Mouse (Mus musculus): Measurements from ENCODE around the gene Stum.
A peak's percentile ranks its signal among the peaks of the same experiment; 100 is the strongest.

- TF ChIP-seq POLR2A (IDR thresholded peaks at IDR 0.05; ENCODE audit: borderline replicate concordance, extremely low read depth, low read depth, low read length) (peak; percentile 41; the same call in 1 of the 2 replicates), CTCF (IDR thresholded peaks at IDR 0.05; ENCODE audit: insufficient read depth, low read length) (0 out of 2 replicates have a peak, but pooled peaks have one; percentile 0)
Measured at GRCm38 (mm10) chr1:180403694-180404606, 79.4 kb downstream of the Stum start.
